Mouse (Mus musculus): Measurements from ENCODE around the gene Lhx4.

GRCm38 (mm10) chr1:155720006-155720405, 31.5 kb downstream of the Lhx4 start:
- TF ChIP-seq CTCF (IDR thresholded peaks at IDR 0.05; ENCODE audit: low read depth) (no peak), EP300 (IDR thresholded peaks at IDR 0.05; ENCODE audit: low read depth) (no peak)
